Mouse (Mus musculus): ENCODE measurements at regions not wholly inside any gene's neighbourhood (a gene's known extent, or its start where the extent isn't known, plus 50 kb on each side); places are given as distances from the start of the nearest gene placed in this dataset.

- no peak for DNase-seq (ENCODE audit: low spot score in 2 of 2)
These were observed 69.2 kb downstream of the Nhlrc3 start for GRCm38 (mm10) chr3:53393945-53394344.

GRCm38 (mm10) chr3:53381704-53382581 lies 81.2 kb downstream of the Nhlrc3 start:
- no peak for DNase-seq (ENCODE audit: low spot score in 2 of 2)

- peak; percentile 46 to 51 for DNase-seq (ENCODE audit: low spot score in 2 of 2)
These were observed 83.5 kb downstream of the Nhlrc3 start for GRCm38 (mm10) chr3:53379519-53380181.

GRCm38 (mm10) chr3:53376864-53377447 lies 86.2 kb downstream of the Nhlrc3 start:
- peak; percentile 64 to 74 for DNase-seq (ENCODE audit: low spot score in 2 of 2)

GRCm38 (mm10) chr3:53372887-53373286 lies 90.2 kb downstream of the Nhlrc3 start:
- DNase-seq (ENCODE audit: low spot score in 2 of 2) = no peak

- peak in 1 of 2 experiments; percentile 11 for DNase-seq (ENCODE audit: low spot score in 2 of 2)
These were observed 91.2 kb downstream of the Nhlrc3 start for GRCm38 (mm10) chr3:53371910-53372309.

GRCm38 (mm10) chr3:53361202-53361601 lies 101.9 kb downstream of the Nhlrc3 start:
- no peak for DNase-seq (ENCODE audit: low spot score in 2 of 2)

GRCm38 (mm10) chr3:53353693-53354092 lies 109.4 kb downstream of the Nhlrc3 start:
- no peak for DNase-seq (ENCODE audit: low spot score in 2 of 2)

- no peak for DNase-seq (ENCODE audit: low spot score in 2 of 2)
These were observed 109.8 kb downstream of the Nhlrc3 start for GRCm38 (mm10) chr3:53353282-53353681.

GRCm38 (mm10) chr3:53343638-53344037 lies 119.5 kb downstream of the Nhlrc3 start:
- no peak for DNase-seq (ENCODE audit: low spot score in 2 of 2)

- DNase-seq (ENCODE audit: low spot score in 2 of 2) = no peak
These were observed 121.6 kb downstream of the Nhlrc3 start for GRCm38 (mm10) chr3:53341304-53342206.

GRCm38 (mm10) chr3:53338571-53338970 lies 124.6 kb downstream of the Nhlrc3 start:
- DNase-seq (ENCODE audit: low spot score in 2 of 2) = no peak

- DNase-seq (ENCODE audit: low spot score in 2 of 2) = no peak
These were observed 129.1 kb downstream of the Nhlrc3 start for GRCm38 (mm10) chr3:53334051-53334450.

GRCm38 (mm10) chr3:53329528-53329927 lies 133.6 kb downstream of the Nhlrc3 start:
- DNase-seq (ENCODE audit: low spot score in 2 of 2) = no peak

GRCm38 (mm10) chr3:53327424-53327823 lies 135.7 kb downstream of the Nhlrc3 start:
- no peak for DNase-seq (ENCODE audit: low spot score in 2 of 2)

- no peak for DNase-seq (ENCODE audit: low spot score in 2 of 2)
These were observed 136.2 kb downstream of the Nhlrc3 start for GRCm38 (mm10) chr3:53326967-53327366.

GRCm38 (mm10) chr3:53325080-53325479 lies 138.1 kb downstream of the Nhlrc3 start:
- DNase-seq (ENCODE audit: low spot score in 2 of 2) = no peak

- DNase-seq (ENCODE audit: low spot score in 2 of 2) = peak in 1 of 2 experiments; percentile 20
These were observed 138.7 kb downstream of the Nhlrc3 start for GRCm38 (mm10) chr3:53324386-53324785.

GRCm38 (mm10) chr3:53315449-53315848 lies 147.7 kb downstream of the Nhlrc3 start:
- DNase-seq (ENCODE audit: low spot score in 2 of 2) = no peak

Measured in frontal cortex, postnatal 36 days (tissue).